Mouse (Mus musculus) midbrain, embryonic 13.5 days (tissue): ENCODE measurements at regions not wholly inside any gene's neighbourhood (a gene's known extent, or its start where the extent isn't known, plus 50 kb on each side); places are given as distances from the start of the nearest gene placed in this dataset.
"Not testable (repeated sequence)": the region's sequence is repeated elsewhere in the genome, so short reads cannot be mapped to it uniquely, and the experiment has no call there.

ENCODE experiments used
- ATAC-seq: fragments of 200-750 bp; cut with Nextera tagmentation; 2 replicates; pipeline ENCODE4 v1.8.0; 2017; ENCODE audit warnings: mild to moderate bottlenecking, moderate TSS enrichment, moderate library complexity
- H3K27ac ChIP-seq: fragments of 300-500 bp; sonication (generic); 2 replicates; pipeline ENCODE4 v1.5.1; 2015; ENCODE audit warnings: inconsistent platforms, mild to moderate bottlenecking, moderate library complexity
- H3K27me3 ChIP-seq: fragments of 300-500 bp; sonication (generic); 2 replicates; pipeline ENCODE4 v1.6.1; 2015; ENCODE audit warnings: mild to moderate bottlenecking, inconsistent platforms
- H3K36me3 ChIP-seq: fragments of 300-500 bp; sonication (generic); 2 replicates; pipeline ENCODE4 v1.6.1; 2015; ENCODE audit warnings: mild to moderate bottlenecking, inconsistent platforms
- H3K4me1 ChIP-seq: fragments of 300-500 bp; sonication (generic); replicated peaks from 2 replicates; pipeline ENCODE4 v1.6.1; 2015; ENCODE audit warnings: inconsistent platforms
- H3K4me2 ChIP-seq: fragments of 300-500 bp; sonication (generic); replicated peaks from 2 replicates; pipeline ENCODE4 v1.6.1; 2015; ENCODE audit warnings: moderate library complexity, mild to moderate bottlenecking, inconsistent platforms
- H3K4me3 ChIP-seq: fragments of 300-500 bp; sonication (generic); replicated peaks from 2 replicates; pipeline ENCODE4 v1.5.1; 2015; ENCODE audit warnings: mild to moderate bottlenecking, inconsistent platforms
- H3K9ac ChIP-seq: fragments of 300-500 bp; sonication (generic); replicated peaks from 2 replicates; pipeline ENCODE4 v1.6.1; 2015; ENCODE audit warnings: mild to moderate bottlenecking, inconsistent platforms
- H3K9me3 ChIP-seq: fragments of 300-500 bp; sonication (generic); 2 replicates; pipeline ENCODE4 v1.6.1; 2016; ENCODE audit warnings: mild to moderate bottlenecking, inconsistent platforms
- WGBS: fragments of 180-500 bp; shearing (Covaris S2); methylation state at CpG from one replicate; pipeline ENCODE4 v1.1.7; 2015; 5-methylcytosine and 5-hydroxymethylcytosine counted together

DNA sequence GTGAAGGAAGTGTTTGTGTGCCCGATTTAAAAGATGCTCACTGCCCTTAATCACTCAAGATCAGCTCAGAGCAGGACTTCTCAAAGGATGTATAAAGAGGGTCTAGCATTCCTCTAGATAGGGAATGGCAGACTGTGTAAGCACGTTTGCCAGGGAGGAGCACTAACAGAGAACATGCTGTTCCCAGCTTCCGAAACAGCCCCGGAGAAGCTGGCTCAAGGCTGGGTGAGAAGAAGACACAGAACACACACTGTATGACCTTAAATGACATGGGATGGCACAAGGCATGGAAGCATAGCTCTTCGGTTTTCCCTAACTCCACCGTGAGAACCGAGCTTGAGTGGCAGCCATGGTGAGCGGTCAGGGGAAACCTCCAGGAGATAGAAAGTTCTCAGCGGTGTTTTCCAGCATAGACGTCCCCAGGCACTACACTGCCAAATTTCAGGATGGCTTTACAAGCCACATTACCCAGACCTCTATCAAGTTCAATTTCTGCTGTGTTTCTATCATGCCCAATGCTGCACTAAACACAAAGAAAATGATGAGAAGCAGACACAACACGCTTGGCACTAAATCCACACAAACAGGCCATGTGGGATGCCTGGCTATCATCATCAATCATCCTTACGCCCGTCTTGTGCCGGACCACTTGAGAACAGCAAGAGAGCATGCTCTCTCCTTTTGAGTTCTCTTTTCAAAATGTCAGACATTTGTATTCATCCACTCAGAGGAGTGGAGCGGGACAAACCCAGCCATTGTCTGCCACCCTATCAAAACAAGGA lies 172.0 kb upstream of the Six2 start:
- 86% methylated on average over 15 of the region's 15 CpGs for WGBS
- Histone ChIP-seq H3K36me3 (no peaks in the 10 kb centered on the region), H3K9me3 (no peaks in the 10 kb centered on the region), H3K27me3 (0 out of 2 replicates have a peak, but pooled peaks cover 2% of the 10 kb centered on the region), H3K4me2 (no peak overlapping the region), H3K4me1 (peaks cover 10% of the 10 kb centered on the region), H3K9ac (no peak overlapping the region), H3K4me3 (no peak overlapping the region), H3K27ac (no peak overlapping the region)
- no peak for ATAC-seq

DNA sequence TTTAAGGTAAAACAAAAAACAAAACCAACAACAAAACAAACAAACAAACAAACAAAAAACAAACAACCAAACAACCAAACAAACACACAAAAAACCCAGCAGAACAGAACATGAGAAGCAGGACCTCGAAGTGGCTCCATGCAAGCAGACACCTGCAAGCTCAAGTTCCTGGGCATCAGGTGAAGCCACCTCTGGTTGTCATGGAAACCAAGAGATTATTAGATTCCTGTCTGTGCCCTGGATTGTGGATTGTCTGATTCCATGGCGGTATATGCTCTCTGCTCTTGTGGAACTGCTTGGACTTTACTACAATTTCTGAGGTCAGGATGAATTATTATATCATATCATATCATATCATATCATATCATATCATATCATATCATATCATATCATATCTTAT lies 170.4 kb upstream of the Six2 start:
- Histone ChIP-seq H3K9me3 (no peaks in the 10 kb centered on the region), H3K4me3 (no peak overlapping the region), H3K4me2 (peak overlapping the region; percentile 47; the same call in 1 of the 2 replicates), H3K4me1 (peaks cover 10% of the 10 kb centered on the region), H3K27ac (no peak overlapping the region), H3K36me3 (no peaks in the 10 kb centered on the region), H3K9ac (no peak overlapping the region), H3K27me3 (0 out of 2 replicates have a peak, but pooled peaks cover 2% of the 10 kb centered on the region)
- no peak for ATAC-seq
- WGBS, result 85% methylated on average over 2 of the region's 2 CpGs

DNA sequence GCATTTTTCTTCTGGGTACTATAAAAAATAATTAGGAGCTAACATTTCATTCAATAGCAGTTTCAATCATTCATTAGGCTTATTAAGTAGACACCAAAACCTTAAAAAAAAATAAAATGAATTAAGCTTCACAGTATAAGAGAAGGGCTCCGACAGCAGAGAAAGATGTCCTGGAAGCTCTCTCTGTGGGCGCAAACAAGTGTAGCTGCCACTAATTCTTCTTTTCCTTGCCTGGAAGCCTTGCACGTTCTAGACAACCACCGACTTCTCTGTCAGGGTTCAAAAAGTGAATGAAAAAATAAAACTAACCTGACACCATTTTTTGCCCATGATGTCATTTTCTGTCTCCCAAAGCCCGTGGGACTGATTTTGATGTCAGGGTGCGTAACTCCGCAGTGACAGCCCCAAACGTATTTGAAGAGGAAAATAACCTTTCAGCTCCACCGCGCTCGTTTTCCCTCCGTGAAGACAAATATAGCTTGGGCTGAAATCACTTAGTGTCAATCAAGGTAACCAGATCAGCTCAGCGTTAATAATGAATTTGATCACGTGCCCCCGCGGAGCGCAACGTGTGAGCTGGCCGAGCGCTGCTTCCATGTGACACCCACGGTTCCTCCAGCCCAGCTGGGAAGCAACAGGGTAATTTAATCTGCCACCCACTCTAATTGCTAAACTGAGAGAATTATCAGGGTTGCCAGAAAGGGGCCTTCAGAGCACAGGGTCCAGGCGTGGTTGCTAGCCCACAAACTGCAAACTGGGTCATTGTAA lies 169.8 kb upstream of the Six2 start:
- Histone ChIP-seq H3K4me1 (peaks cover 10% of the 10 kb centered on the region), H3K4me2 (peak overlapping the region; percentile 47), H3K9me3 (no peaks in the 10 kb centered on the region), H3K36me3 (no peaks in the 10 kb centered on the region), H3K27ac (no peak overlapping the region), H3K27me3 (0 out of 2 replicates have a peak, but pooled peaks cover 2% of the 10 kb centered on the region), H3K4me3 (0 out of 2 replicates have a peak overlapping the region, but pooled peaks have one; percentile 2), H3K9ac (no peak overlapping the region)
- 28% methylated on average over 22 of the region's 22 CpGs for whole genome bisulfite sequencing
- ATAC-seq, result peak; percentile 83

DNA sequence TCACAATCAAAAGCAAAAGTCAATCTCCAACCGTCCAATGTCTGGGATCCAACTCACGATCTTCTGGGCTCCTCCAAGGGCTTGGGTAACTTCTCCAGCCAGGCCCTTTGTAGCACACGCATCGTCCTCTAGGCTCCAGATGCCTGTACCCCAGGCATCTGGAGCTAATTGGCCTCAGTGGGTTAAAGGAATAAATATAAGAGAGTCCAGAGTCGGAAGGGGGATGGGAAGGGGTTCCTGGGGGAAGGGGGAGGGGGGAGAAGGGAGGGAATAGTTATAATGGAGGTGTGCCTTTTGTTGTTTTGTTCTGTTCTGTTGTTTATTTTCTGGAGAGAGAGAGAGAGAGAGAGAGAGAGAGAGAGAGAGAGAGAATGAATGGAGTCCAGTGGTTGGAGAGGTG lies 168.8 kb upstream of the Six2 start:
- 22% methylated on average over 4 of the region's 5 CpGs for WGBS
- H3K9ac ChIP-seq, H3K4me3 ChIP-seq, H3K27me3 ChIP-seq, H3K4me2 ChIP-seq, H3K27ac ChIP-seq, H3K9me3 ChIP-seq, H3K36me3 ChIP-seq, ATAC-seq, H3K4me1 ChIP-seq: not testable (repeated sequence)

DNA sequence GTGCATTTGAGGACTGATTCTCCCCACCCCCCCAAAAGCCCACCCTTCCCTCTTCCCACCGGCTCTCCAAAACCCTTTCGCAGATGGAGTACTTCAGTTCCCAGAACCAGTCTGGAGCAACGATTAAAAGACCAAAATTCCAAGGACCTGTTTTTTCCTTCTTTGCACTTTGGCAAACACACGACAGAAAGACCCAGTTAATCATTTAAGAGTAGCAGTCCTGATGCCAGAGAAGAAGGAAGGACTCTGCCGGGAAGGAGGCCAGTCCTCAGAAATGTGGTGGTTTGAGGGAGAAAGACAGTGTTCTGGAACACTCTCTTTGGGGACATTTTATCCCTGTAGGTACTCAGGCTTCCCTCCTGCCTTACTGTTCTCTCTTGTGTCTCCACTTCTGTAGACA lies 165.1 kb upstream of the Six2 start:
- WGBS, result 86% methylated on average over 5 of the region's 5 CpGs

DNA sequence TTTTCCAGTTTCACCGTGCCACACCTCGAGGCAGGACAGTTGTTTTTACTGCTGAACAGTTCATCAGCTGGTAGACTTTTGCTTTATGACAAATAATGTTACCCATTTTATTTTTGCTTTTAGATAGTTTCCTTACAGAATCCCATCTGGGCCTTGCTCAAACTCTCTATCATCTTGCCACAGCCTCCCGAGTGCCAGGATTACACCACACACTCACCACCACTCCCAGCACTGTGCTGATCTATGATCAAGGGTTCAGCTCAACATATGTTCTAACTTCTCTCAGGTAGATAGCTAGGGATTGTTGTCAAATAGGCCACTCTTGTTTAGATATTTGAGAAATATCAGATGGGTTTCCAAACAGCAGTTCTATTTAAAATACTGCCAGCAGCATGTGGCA lies 160.5 kb upstream of the Six2 start:
- Histone ChIP-seq H3K9me3 (no peaks in the 10 kb centered on the region), H3K27me3 (no peaks in the 10 kb centered on the region), H3K4me2 (no peak overlapping the region), H3K36me3 (no peaks in the 10 kb centered on the region), H3K4me3 (no peak overlapping the region), H3K27ac (no peak overlapping the region), H3K9ac (no peak overlapping the region), H3K4me1 (no peaks in the 10 kb centered on the region)
- 95% methylated on average over 3 of the region's 3 CpGs for WGBS
- no peak for ATAC-seq

More for the DNA sequence above, 165.1 kb upstream of the Six2 start:
- no peaks in the 10 kb centered on the region for H3K9me3 ChIP-seq
- no peak overlapping the region for H3K4me2 ChIP-seq
- no peak overlapping the region for H3K9ac ChIP-seq
- ATAC-seq, result no peak
- H3K27me3 ChIP-seq, result no peaks in the 10 kb centered on the region
- peaks cover 6% of the 10 kb centered on the region for H3K4me1 ChIP-seq
- H3K27ac ChIP-seq, result no peak overlapping the region
- no peak overlapping the region for H3K4me3 ChIP-seq
- H3K36me3 ChIP-seq, result no peaks in the 10 kb centered on the region

DNA sequence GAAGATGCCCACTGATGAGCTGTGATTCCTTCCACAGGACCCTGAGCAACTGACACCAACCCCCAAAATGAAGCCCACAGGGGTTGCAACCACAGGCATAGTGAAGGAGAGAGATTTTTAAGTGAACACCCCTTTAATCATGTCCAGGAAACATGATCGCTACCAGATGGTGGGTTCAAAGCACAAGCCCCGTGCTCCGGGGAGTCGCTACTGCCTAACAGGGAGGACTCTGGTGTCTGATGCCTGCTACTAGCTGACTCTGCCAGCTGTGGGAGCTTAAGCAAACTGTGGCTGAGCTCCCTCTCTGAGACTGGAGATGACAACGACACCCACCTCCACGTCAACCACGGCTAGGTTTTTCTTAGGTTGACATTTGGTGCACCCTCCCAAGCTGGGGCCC lies 159.7 kb upstream of the Six2 start:
- H3K4me1 ChIP-seq, result no peaks in the 10 kb centered on the region
- no peak overlapping the region for H3K4me3 ChIP-seq
- no peaks in the 10 kb centered on the region for H3K9me3 ChIP-seq
- H3K36me3 ChIP-seq, result no peaks in the 10 kb centered on the region
- H3K27ac ChIP-seq, result no peak overlapping the region
- H3K9ac ChIP-seq, result no peak overlapping the region
- no peaks in the 10 kb centered on the region for H3K27me3 ChIP-seq
- H3K4me2 ChIP-seq, result no peak overlapping the region
- WGBS, result 88% methylated on average over 7 of the region's 7 CpGs
- no peak for ATAC-seq

DNA sequence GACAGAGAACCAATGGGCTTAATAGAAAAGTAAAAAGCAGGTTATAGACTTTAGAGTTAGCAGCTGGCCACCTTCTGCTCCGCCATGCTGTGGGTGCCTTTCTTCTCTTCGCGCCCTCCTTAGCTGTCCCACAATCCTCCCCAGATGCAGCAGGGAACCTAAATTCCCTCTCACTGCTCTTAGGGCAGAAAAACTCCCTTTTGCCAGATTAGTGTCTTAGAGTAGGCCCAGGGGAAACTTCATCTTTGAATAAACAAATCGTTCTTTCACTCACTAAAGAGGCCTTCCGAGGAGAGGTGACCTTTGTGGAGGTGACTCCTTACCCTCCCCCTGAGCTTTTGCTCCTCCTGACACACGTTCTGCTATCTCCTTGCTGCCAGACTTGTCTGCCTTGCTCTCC lies 157.0 kb upstream of the Six2 start:
- Histone ChIP-seq H3K27ac (no peak overlapping the region), H3K36me3 (no peaks in the 10 kb centered on the region), H3K4me1 (no peaks in the 10 kb centered on the region), H3K9ac (no peak overlapping the region), H3K27me3 (no peaks in the 10 kb centered on the region), H3K4me3 (no peak overlapping the region), H3K4me2 (no peak overlapping the region), H3K9me3 (no peaks in the 10 kb centered on the region)
- 75% methylated on average over 6 of the region's 6 CpGs for WGBS
- ATAC-seq, result no peak

DNA sequence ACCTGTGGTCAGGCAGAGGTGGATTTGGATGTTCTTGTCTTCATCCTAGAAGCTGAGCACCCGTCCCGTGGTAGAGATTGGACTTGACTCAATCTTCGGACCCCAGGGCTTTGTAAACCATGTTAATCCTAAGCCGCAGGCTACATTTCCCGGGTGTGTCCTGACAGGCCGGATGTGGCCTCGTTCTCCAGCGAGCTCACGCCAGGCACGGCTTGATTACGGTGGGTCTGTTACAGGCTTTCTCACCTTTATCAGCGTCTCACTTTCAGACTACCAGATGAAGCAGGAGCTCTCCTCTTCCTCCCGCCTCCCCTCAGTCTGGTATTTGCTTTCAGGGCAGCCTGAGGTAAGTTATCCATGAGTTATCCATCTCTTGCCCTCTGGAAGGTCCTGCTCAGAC lies 156.4 kb upstream of the Six2 start:
- Histone ChIP-seq H3K9me3 (no peaks in the 10 kb centered on the region), H3K27ac (no peak overlapping the region), H3K36me3 (no peaks in the 10 kb centered on the region), H3K4me3 (no peak overlapping the region), H3K4me2 (no peak overlapping the region), H3K4me1 (no peaks in the 10 kb centered on the region), H3K27me3 (no peaks in the 10 kb centered on the region), H3K9ac (no peak overlapping the region)
- WGBS, result 89% methylated on average over 13 of the region's 13 CpGs
- no peak for ATAC-seq

DNA sequence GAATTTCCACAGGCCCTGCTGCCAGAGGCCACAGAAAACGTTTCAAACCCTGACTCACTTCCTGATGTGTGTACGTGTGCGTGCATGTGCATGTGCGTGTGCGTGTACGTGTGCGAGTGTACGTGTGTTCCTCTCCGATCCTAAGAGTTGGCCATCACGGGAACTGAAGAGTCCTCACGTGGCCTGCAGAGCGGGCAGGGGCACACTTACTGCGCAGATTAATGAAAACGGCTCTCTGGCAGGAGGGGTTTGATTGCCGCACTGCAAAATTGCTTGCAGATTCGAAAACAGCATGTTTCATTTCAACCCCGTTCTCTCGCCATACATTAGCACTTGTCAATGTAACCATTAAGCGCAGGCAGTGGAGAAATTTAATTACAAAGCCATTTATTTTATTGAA lies 135.0 kb upstream of the Six2 start:
- no peak overlapping the region for H3K4me2 ChIP-seq
- H3K36me3 ChIP-seq, result no peaks in the 10 kb centered on the region

DNA sequence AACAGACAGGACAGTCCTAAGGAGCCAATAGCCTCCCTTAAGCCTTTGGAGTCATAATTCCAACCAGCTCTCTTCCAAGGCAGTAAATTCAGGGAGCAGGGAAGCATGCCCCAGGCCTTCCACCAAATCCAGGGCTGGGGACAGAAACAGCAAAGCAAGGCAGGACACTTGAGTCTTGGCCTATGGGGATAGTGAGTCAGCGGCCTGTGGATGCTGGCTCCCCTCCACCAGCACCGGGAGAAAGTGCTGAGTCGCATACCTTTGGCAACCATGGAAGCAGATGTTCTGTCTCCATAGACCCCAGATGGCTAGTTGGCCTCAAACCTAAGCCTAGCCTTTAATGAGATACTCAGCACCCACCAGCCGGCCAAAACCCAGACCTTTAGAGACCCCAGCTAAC lies 133.8 kb upstream of the Six2 start:
- Histone ChIP-seq H3K36me3 (no peaks in the 10 kb centered on the region), H3K9me3 (no peaks in the 10 kb centered on the region), H3K27me3 (no peaks in the 10 kb centered on the region), H3K9ac (no peak overlapping the region), H3K27ac (no peak overlapping the region), H3K4me2 (no peak overlapping the region), H3K4me3 (no peak overlapping the region), H3K4me1 (no peaks in the 10 kb centered on the region)
- WGBS, result 82% methylated on average over 4 of the region's 4 CpGs
- no peak for ATAC-seq

More for the DNA sequence above, 135.0 kb upstream of the Six2 start:
- no peaks in the 10 kb centered on the region for H3K9me3 ChIP-seq
- no peaks in the 10 kb centered on the region for H3K4me1 ChIP-seq
- no peak overlapping the region for H3K27ac ChIP-seq
- no peak overlapping the region for H3K9ac ChIP-seq
- 80% methylated on average over 19 of the region's 19 CpGs for WGBS
- no peak for ATAC-seq
- H3K4me3 ChIP-seq, result no peak overlapping the region
- H3K27me3 ChIP-seq, result no peaks in the 10 kb centered on the region

DNA sequence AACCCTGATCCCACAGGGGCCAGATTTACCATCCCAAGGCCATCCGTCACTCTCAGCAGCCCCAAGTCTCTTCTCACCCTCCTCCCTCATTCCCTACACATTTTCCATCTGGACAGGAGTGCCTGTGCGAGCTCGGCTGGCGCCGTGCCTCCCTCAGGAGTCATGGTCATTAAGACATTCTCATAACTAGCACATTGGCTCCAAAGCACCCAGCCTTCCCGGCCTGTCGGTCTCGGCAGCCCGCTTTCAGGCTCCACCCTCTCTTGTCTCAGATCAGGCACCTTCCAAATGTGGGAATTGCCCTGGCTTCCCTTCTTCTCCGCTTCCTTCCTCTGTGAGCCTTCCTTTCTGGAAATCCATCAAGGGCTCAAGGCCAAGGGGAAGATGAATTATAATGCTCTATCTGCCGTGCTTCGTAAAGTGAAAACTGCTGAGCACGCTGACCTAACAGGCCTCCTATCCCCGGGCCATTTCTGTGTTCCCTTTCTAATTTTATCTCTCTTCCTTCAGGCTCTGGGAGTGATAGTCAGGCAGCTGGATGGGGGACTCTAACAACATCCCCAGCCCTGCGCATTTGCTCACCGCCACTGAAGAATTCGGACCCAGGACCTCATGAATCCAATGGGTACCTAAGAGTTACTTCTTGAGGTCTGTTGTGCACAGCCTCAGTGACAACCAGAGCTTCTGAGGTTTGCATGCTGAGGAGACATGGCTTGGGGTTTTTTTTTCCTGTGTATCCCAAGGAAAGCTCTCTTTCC lies 130.2 kb upstream of the Six2 start:
- no peaks in the 10 kb centered on the region for H3K36me3 ChIP-seq
- no peak for ATAC-seq
- H3K4me2 ChIP-seq, result no peak overlapping the region
- no peak overlapping the region for H3K4me3 ChIP-seq
- H3K27me3 ChIP-seq, result no peaks in the 10 kb centered on the region
- no peak overlapping the region for H3K9ac ChIP-seq
- H3K4me1 ChIP-seq, result no peaks in the 10 kb centered on the region
- no peak overlapping the region for H3K27ac ChIP-seq
- H3K9me3 ChIP-seq, result no peaks in the 10 kb centered on the region
- WGBS, result 85% methylated on average over 17 of the region's 17 CpGs
